Mouse (Mus musculus): Measurements from ENCODE around the gene Kcnb1.

DNA sequence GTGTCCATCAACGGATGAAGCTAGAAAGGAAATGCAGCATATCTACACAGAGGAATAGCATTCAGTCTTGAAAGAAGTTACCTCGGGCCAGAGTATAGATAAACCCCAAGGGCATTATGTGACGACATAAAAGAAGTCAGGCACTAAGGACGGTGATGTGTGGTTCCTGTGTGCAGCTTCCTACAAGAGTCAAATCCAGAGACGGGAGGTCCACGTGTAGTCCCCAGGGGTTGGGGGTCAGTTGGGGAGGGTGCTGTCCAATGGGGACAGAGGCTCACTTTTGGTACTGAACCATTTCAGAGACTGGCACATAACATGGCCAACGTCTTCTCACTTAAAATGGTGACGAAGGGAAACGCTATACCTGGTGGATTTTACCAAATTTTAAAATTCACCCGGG lies 10.7 kb downstream of the Kcnb1 start:
- no peak for TF ChIP-seq GATA1 (IDR thresholded peaks at IDR 0.05; ENCODE audit: low read length)
- TF ChIP-seq TAL1 (IDR thresholded peaks at IDR 0.05; ENCODE audit: low read length): no peak

Measured in erythroblast, embryonic 14.5 days (primary cell).